In the genomic region with DNA sequence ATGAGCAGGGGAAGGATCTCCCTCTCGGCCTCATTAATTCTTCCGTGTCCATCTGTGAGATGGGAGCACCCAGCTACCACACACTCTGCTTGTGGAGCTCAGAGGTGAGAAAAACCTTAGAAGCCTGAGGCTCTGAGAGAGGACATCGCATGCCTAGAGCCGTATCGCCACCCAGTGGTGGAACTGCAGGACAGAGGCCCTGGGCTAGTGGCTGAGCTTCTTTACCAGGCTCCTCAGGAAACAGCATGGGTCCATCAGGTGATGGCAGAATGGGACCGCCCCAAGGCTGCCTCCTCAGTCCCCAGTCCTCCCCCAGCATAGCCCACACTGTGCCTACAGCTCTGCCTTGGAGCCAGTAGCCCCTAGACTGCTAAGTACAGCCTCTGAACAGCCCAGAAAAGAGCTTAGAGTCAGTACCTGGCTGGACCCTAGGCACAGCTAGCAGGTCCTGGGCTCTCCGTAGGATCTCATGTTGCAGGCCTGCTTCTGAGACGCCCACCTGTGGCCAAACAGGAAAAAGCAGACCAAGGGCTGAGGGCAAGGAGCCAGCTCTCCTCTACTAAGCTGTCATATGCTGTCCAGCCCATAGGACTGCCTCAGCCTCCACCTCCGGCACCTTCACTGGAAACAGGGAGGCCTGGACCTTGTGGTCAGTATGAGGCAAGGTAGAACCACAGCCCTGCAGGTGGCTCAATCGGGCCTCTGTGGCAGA, we compare ENCODE assay signal across 7 mouse cellular contexts. TPM values are rescaled to one million over a fixed set of nuclear protein-coding genes. Genes with fewer than 3 reads are reported as not detected.
DNase-seq lines count a peak whose midpoint lies in the region; ATAC-seq and TF ChIP-seq lines count a peak whose summit lies in the region.

No protein-coding gene starts in this region.

- no peak overlapping the region for H3K4me3 ChIP-seq in gastrocnemius, adult 2 months

- peak; percentile 91 for ATAC-seq in megakaryocyte progenitor cell, adult 5-6 weeks (replicated peaks; ENCODE audit: poor library complexity)

- DNase-seq in T-cell, adult 2 months (ENCODE audit: low spot score), result peak; percentile 37
- DNase-seq in cerebellum, postnatal 14 days, result peak; percentile 89 to 93
- peak; percentile 86 for DNase-seq in gastrocnemius, adult 2 months
- DNase-seq in hindlimb bud, embryonic 11.5 days (ENCODE audit: extremely low spot score, low read depth, low spot score), result peak; percentile 41
- DNase-seq in left cerebral cortex, adult 8-10 months (ENCODE audit: low spot score in 2 of 2), result peak; percentile 55 to 64
- DNase-seq in right cerebral cortex, postnatal 4 days, result peak; percentile 77

- intact Hi-C loops in gastrocnemius, adult 2 months (cut with DNase I), result loop anchor here (2.0 kb wide), 1 partner anchor 64 kb away; no protein-coding TSS in a partner anchor

- peak overlapping the region; percentile 43; the same call in 1 of the 2 replicates for H3K27ac ChIP-seq in gastrocnemius, adult 2 months

- peak; percentile 89 for TF ChIP-seq CTCF in gastrocnemius, adult 2 months (IDR thresholded peaks at IDR 0.05)

RNA-seq across cellular contexts. Expression of a gene that starts 33.0 kb away (rescaled TPM):
- total RNA-seq in gastrocnemius, adult 2 months (2021), result 10 to 100 TPM; 80.6 to 90.3 TPM
- 100 to 1,000 TPM; 114 to 127 (median 119) TPM for total RNA-seq in left cerebral cortex, adult 8-10 months (2022)
- 2,719 and 2,750 TPM in 2 replicates for total RNA-seq in megakaryocyte progenitor cell, adult 5-6 weeks (2015)
- total RNA-seq in megakaryocyte progenitor cell, adult 5-6 weeks (2017), result 2,545 and 2,724 TPM in 2 replicates

RNA-seq across cellular contexts. Expression of a gene that starts 33.0 kb away (rescaled TPM):
- total RNA-seq in gastrocnemius, adult 2 months (2021), result 10 to 100 TPM in 1 of 2 experiments, 1 to 10 TPM in 1; 9.9 to 14.1 TPM
- total RNA-seq in left cerebral cortex, adult 8-10 months (2022), result 10 to 100 TPM; 37.5 to 44.2 (median 38.6) TPM
- 2.9 and 3.0 TPM in 2 replicates for total RNA-seq in megakaryocyte progenitor cell, adult 5-6 weeks (2015)
- 3.5 and 3.7 TPM in 2 replicates for total RNA-seq in megakaryocyte progenitor cell, adult 5-6 weeks (2017)

RNA-seq across cellular contexts. Expression of a gene that starts 52.5 kb away (rescaled TPM):
- 1 to 10 TPM; 4.8 to 7.2 TPM for total RNA-seq in gastrocnemius, adult 2 months (2021)
- total RNA-seq in left cerebral cortex, adult 8-10 months (2022), result 10 to 100 TPM; 24.7 to 31.8 (median 28.4) TPM
- 3.3 and 3.5 TPM in 2 replicates for total RNA-seq in megakaryocyte progenitor cell, adult 5-6 weeks (2015)
- 6.5 and 6.8 TPM in 2 replicates for total RNA-seq in megakaryocyte progenitor cell, adult 5-6 weeks (2017)

RNA-seq across cellular contexts. Expression of a gene that starts 53.5 kb away (rescaled TPM):
- total RNA-seq in gastrocnemius, adult 2 months (2021), result 10 to 100 TPM in 1 of 2 experiments, 1 to 10 TPM in 1; 8.1 to 11.2 TPM
- total RNA-seq in left cerebral cortex, adult 8-10 months (2022), result 10 to 100 TPM; 21.9 to 27.0 (median 24.9) TPM
- total RNA-seq in megakaryocyte progenitor cell, adult 5-6 weeks (2015), result 2.6 and 2.9 TPM in 2 replicates
- 2.2 and 3.5 TPM in 2 replicates for total RNA-seq in megakaryocyte progenitor cell, adult 5-6 weeks (2017)

Comparison
In these comparisons a context has a peak if more than half of its experiments do, and no peak if none do; other contexts are left out.
1. DNase-seq: peak in every context shown above with its lines; median percentile 91 in cerebellum, postnatal 14 days; 86 in gastrocnemius, adult 2 months; 77 in right cerebral cortex, postnatal 4 days; 60 in left cerebral cortex, adult 8-10 months; 41 in hindlimb bud, embryonic 11.5 days; 37 in T-cell, adult 2 months.
2. RNA of a gene that starts 33.0 kb away (total RNA-seq): 2,545 to 2,750 TPM in megakaryocyte progenitor cell, adult 5-6 weeks; 114 to 127 TPM in left cerebral cortex, adult 8-10 months and 80.6 to 90.3 TPM in gastrocnemius, adult 2 months; every median in the first group is over 10 times any median in the second.